Mouse (Mus musculus): ENCODE results near the gene Epb41l4b. TPM values are rescaled to one million over a fixed set of nuclear protein-coding genes. Genes with fewer than 3 reads are reported as not detected.

Gene Epb41l4b
- total and polyA plus RNA-seq, 2 experiments from 2014 or later = 3.2 to 14.9 TPM

DNA sequence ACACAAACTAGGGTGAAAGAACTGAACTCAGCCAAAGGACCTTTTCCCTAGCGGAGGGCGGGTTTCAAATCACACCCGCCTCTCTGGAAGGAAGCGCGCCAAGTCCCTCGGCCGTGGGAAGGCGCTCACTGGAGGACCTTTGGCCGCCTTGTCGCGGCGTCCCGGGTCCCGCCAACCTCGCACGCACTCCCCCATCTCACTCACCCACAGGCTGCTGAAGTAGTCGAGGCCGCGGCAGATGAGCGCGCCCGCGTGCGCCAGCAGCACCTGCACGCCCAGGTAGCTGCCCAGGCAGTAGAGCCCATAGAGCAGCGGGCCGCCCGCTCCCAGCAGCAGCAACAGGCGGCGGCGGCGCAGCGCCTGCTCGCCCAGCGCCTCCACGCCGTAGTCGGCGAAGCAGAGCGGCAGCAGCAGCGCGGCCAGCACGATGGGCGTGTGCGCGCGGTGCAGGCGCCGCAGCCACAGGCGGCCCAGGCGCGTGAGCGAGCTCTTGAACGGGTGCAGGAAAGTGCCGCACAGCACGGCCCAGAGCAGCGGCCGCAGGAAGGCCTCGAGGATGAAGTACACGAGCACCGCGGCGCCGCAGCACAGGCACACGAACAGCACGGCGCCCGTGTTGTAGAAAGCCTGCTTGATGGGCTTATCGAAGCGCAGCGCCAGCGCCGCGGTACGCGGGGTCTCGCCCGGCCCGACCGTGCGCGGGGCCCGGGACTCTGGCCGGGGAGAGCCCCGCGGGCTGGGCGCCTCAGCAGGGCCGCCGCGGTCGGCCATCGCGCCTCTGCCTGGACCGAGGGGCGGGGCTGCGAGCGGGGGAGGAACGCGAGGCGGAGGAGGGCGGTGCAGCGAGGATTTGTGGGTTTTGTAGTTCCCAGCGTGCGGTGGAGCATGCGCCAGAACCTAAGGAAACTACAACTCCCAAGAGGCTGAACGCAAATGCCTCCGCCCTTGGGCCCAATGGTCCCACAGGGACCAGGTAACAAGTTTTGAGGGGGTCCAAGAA lies 196.3 kb downstream of the Epb41l4b start, which contains the start of gene Tmem245:
Gene Tmem245 (minus strand): TSS at position 797 of the 1,000 bp plus-strand sequence.
- H3K27ac ChIP-seq (ENCODE audit: low read depth, low read length) = peak within 1 kb of the TSS; percentile 94
- H3K9ac ChIP-seq (replicated peaks; ENCODE audit: low read length, poor library complexity, severe bottlenecking) = peak within 1 kb of the TSS; percentile 82
- WGBS = under 1% methylated on average over 106 of the region's 107 CpGs
- no peaks in the 10 kb centered on the region for H3K9me3 ChIP-seq (ENCODE audit: low read length)
- no peak; the same call in 1 of the 2 replicates for TF ChIP-seq CTCF (IDR thresholded peaks at IDR 0.05)
- H3K36me3 ChIP-seq (ENCODE audit: insufficient read depth, low read length) = no peaks in the 10 kb centered on the region
- H3K4me1 ChIP-seq (ENCODE audit: insufficient read depth, low read length) = peaks cover 15% of the 10 kb centered on the region
- ATAC-seq (ENCODE audit: low FRiP score) = peak; percentile 95
- no peaks in the 10 kb centered on the region for H3K27me3 ChIP-seq (ENCODE audit: insufficient read depth, low read length)
- peak within 1 kb of the TSS; percentile 88 for H3K4me3 ChIP-seq (ENCODE audit: low read depth, low read length)
- peak within 1 kb of the TSS; percentile 94 for H3K4me2 ChIP-seq (ENCODE audit: low read depth, low read length, poor library complexity, severe bottlenecking)
- peak; percentile 97 for DNase-seq (ENCODE audit: low spot score)

GRCm38 (mm10) chr4:56946180-56946579 lies 197.1 kb downstream of the Epb41l4b start:
- ATAC-seq (ENCODE audit: low FRiP score) = no peak
- H3K36me3 ChIP-seq (ENCODE audit: insufficient read depth, low read length) = no peaks in the 10 kb centered on the region
- TF ChIP-seq CTCF (IDR thresholded peaks at IDR 0.05) = no peak
- no peaks in the 10 kb centered on the region for H3K27me3 ChIP-seq (ENCODE audit: insufficient read depth, low read length)
- no peaks in the 10 kb centered on the region for H3K9me3 ChIP-seq (ENCODE audit: low read length)
- peak overlapping the region; percentile 88 for H3K4me3 ChIP-seq (ENCODE audit: low read depth, low read length)
- H3K27ac ChIP-seq (ENCODE audit: low read depth, low read length) = no peak overlapping the region
- DNase-seq (ENCODE audit: low spot score) = no peak
- H3K4me1 ChIP-seq (ENCODE audit: insufficient read depth, low read length) = peaks cover 15% of the 10 kb centered on the region
- peak overlapping the region; percentile 94 for H3K4me2 ChIP-seq (ENCODE audit: low read depth, low read length, poor library complexity, severe bottlenecking)
- 2% methylated on average over 14 of the region's 14 CpGs for WGBS
- peak overlapping the region; percentile 82 for H3K9ac ChIP-seq (replicated peaks; ENCODE audit: low read length, poor library complexity, severe bottlenecking)

DNA sequence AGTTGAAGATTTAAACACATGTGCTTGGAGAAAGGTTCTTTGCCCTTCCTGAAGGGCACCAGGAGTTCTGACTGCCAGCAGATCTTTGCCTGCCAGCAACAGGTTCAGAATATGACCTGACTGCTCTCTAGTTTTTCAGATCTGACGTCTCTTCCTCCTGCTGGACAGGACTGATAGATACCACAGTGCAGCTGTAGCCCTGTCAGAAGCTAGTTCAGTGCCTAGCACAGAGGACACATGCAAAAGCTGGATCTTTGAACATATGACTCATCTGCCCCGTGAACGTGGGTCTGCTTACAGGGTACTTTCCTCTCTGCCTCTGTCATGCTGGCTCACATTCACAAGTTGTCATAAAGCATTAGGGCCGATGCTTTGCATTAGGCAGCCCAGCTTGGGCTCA lies 199.0 kb downstream of the Epb41l4b start:
- H3K9me3 ChIP-seq (ENCODE audit: low read length) = no peaks in the 10 kb centered on the region
- no peak overlapping the region for H3K4me2 ChIP-seq (ENCODE audit: low read depth, low read length, poor library complexity, severe bottlenecking)
- no peaks in the 10 kb centered on the region for H3K36me3 ChIP-seq (ENCODE audit: insufficient read depth, low read length)
- H3K27me3 ChIP-seq (ENCODE audit: insufficient read depth, low read length) = no peaks in the 10 kb centered on the region
- DNase-seq (ENCODE audit: low spot score) (no peak), ATAC-seq (ENCODE audit: low FRiP score) (no peak)
- H3K27ac ChIP-seq (ENCODE audit: low read depth, low read length) = no peak overlapping the region
- 46% methylated on average over 4 of the region's 4 CpGs for WGBS
- H3K4me3 ChIP-seq (ENCODE audit: low read depth, low read length) = no peak overlapping the region
- no peak for TF ChIP-seq CTCF (IDR thresholded peaks at IDR 0.05)
- no peak overlapping the region for H3K9ac ChIP-seq (replicated peaks; ENCODE audit: low read length, poor library complexity, severe bottlenecking)
- H3K4me1 ChIP-seq (ENCODE audit: insufficient read depth, low read length) = peaks cover 15% of the 10 kb centered on the region

DNA sequence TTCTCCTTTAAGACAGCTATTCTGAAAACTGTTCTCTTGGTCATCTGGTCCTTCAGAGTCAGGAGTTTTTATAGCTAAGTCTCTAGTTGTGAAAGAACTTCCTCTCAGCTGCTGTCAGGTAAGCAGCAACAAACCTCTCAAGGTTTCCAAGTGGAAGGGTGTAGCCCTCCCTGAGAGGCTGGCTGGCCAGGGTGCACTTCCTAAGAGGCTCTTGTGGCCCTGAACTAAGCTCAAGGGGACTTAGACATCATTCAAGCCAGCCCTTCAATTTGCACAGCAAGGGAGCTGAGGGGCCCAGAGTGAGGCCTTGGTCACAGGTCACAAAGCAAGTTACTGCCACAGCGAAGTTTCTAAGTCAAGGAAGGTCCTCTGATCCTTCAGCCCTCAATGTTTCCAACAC lies 200.0 kb downstream of the Epb41l4b start:
- ATAC-seq (ENCODE audit: low FRiP score) = no peak
- no peak overlapping the region for H3K4me3 ChIP-seq (ENCODE audit: low read depth, low read length)

DNA sequence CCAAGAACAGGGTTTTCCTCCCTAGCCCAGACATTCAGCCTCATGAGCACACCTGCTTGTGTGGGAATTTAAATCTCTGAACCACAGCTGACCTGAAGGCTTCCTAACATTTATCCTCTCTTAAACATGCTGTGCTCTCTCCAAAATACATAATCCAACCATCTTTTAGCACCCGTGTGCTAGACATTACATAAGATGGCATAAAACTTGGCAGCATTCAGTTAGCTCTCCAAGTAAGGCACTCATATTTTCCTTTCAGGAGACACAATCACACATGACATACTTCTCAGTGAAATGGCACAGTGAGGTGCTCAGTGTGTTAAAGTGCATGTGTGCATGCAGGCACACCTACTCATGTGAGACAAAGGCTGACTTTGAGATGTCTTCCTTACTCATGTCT lies 200.7 kb downstream of the Epb41l4b start:
- Histone ChIP-seq H3K27me3 (ENCODE audit: insufficient read depth, low read length) (no peaks in the 10 kb centered on the region), H3K9ac (replicated peaks; ENCODE audit: low read length, poor library complexity, severe bottlenecking) (no peak overlapping the region), H3K4me2 (ENCODE audit: low read depth, low read length, poor library complexity, severe bottlenecking) (no peak overlapping the region), H3K27ac (ENCODE audit: low read depth, low read length) (no peak overlapping the region), H3K36me3 (ENCODE audit: insufficient read depth, low read length) (no peaks in the 10 kb centered on the region), H3K9me3 (ENCODE audit: low read length) (no peaks in the 10 kb centered on the region), H3K4me3 (ENCODE audit: low read depth, low read length) (no peak overlapping the region), H3K4me1 (ENCODE audit: insufficient read depth, low read length) (peaks cover 15% of the 10 kb centered on the region)
- ATAC-seq (ENCODE audit: low FRiP score) = no peak
- DNase-seq (ENCODE audit: low spot score) = no peak
- 65% methylated on average over 1 of the region's 1 CpGs for WGBS
- no peak for TF ChIP-seq CTCF (IDR thresholded peaks at IDR 0.05)

More for the DNA sequence above, 200.0 kb downstream of the Epb41l4b start:
- no peak for DNase-seq (ENCODE audit: low spot score)
- Histone ChIP-seq H3K27me3 (ENCODE audit: insufficient read depth, low read length) (no peaks in the 10 kb centered on the region), H3K36me3 (ENCODE audit: insufficient read depth, low read length) (no peaks in the 10 kb centered on the region), H3K27ac (ENCODE audit: low read depth, low read length) (no peak overlapping the region), H3K9me3 (ENCODE audit: low read length) (no peaks in the 10 kb centered on the region), H3K9ac (replicated peaks; ENCODE audit: low read length, poor library complexity, severe bottlenecking) (no peak overlapping the region), H3K4me2 (ENCODE audit: low read depth, low read length, poor library complexity, severe bottlenecking) (no peak overlapping the region), H3K4me1 (ENCODE audit: insufficient read depth, low read length) (peaks cover 15% of the 10 kb centered on the region)
- TF ChIP-seq CTCF (IDR thresholded peaks at IDR 0.05) = no peak
- WGBS = 23% methylated on average over 1 of the region's 1 CpGs

Other genes with a start within 250 kb of the Epb41l4b start
- gene Tmem245, start 196.0 kb downstream of the Epb41l4b start, total RNA-seq (2014; rRNA removed) = 27.0 and 29.6 TPM in 2 replicates
- 10.4 and 11.2 TPM in 2 replicates for gene Tmem245, start 196.0 kb downstream of the Epb41l4b start, polyA plus RNA-seq (2015; fragmentation: Nextera tagmentation; extraction: Ambion mirVana)
- gene Frrs1l, start 153.0 kb downstream of the Epb41l4b start, total RNA-seq (2014; rRNA removed) = 36.8 and 37.9 TPM in 2 replicates
- gene Frrs1l, start 153.0 kb downstream of the Epb41l4b start, polyA plus RNA-seq (2015; fragmentation: Nextera tagmentation; extraction: Ambion mirVana) = 17.9 and 21.2 TPM in 2 replicates
- gene Ptpn3, start 158.4 kb upstream of the Epb41l4b start, total RNA-seq (2014; rRNA removed) = 6.2 and 12.8 TPM in 2 replicates
- gene Ptpn3, start 158.4 kb upstream of the Epb41l4b start, polyA plus RNA-seq (2015; fragmentation: Nextera tagmentation; extraction: Ambion mirVana) = 1.4 and 1.9 TPM in 2 replicates